Mouse (Mus musculus) urinary bladder, postnatal 36 days (tissue): ENCODE results near the gene Gm28035.

ENCODE experiments used
- DNase-seq, 2 experiments: peaks; one replicate each; pipeline ENCODE4 v3.0.0; 2022; ENCODE audit warnings: low spot score in 2 of 2, mixed read lengths in 1 of 2

The Gm28035 gene

GRCm38 (mm10) chr2:30237881-30238280 lies 2.5 kb upstream of the Gm28035 start:
- peak; percentile 59 to 69 for DNase-seq

DNA sequence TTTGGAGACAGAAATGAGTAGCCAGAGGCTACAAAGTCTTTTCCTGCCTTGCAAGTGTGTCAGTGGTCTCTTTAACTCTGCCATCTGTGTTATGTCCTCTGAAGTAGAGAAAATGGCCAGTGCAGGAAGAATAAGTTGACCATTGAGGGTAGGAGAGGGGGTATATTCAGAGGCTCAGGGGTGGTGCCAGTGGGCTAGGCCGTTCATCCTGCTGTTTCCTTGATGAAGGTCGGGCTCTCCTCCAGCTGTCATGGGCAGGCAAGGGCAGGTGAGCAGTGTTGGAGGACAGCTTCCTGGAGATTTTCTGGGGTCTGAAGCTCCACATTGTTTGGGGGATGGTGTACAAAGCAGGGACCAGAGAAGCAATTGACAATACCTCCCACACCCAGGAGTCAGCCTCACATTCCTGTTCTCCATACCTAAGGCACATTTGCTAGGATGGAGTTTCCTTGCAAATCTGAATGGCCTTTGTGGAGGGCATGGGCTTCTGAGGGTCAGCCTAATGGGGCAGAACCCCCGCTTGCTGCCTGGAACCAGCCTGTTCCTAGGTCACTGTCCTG lies 1.4 kb upstream of the Gm28035 start:
- no peak for DNase-seq

- no peak for DNase-seq
Measured at GRCm38 (mm10) chr2:30239777-30240176, 590 bp upstream of the Gm28035 start.

GRCm38 (mm10) chr2:30242509-30242908 lies 2.1 kb downstream of the Gm28035 start:
- DNase-seq, result peak in 1 of 2 experiments; percentile 74

DNA sequence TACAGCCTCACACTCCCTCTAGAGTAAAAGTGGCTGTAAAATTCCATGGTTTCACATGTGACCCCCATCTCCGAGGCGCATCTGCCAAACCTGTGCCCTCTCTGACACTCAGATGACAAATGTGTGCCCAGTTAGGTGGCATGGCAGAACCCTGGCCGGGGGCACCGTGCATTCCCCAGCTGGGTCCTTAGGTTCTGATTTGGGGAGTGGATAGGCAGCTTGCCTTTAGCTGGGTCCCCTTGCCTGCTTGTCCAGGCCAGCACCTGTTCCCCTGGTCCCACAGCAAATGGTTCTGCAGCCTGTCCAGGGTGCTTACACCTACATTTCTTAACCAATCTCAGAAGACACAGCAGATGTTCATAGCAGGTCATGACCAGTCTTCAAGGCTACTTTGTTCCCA lies 3.0 kb downstream of the Gm28035 start:
- DNase-seq, result no peak

- DNase-seq, result peak; percentile 52 to 60
Measured at GRCm38 (mm10) chr2:30244595-30245178, 4.3 kb downstream of the Gm28035 start.

GRCm38 (mm10) chr2:30247036-30247435 lies 6.7 kb downstream of the Gm28035 start:
- DNase-seq, result no peak

GRCm38 (mm10) chr2:30247681-30248080 lies 7.3 kb downstream of the Gm28035 start:
- DNase-seq, result no peak

DNA sequence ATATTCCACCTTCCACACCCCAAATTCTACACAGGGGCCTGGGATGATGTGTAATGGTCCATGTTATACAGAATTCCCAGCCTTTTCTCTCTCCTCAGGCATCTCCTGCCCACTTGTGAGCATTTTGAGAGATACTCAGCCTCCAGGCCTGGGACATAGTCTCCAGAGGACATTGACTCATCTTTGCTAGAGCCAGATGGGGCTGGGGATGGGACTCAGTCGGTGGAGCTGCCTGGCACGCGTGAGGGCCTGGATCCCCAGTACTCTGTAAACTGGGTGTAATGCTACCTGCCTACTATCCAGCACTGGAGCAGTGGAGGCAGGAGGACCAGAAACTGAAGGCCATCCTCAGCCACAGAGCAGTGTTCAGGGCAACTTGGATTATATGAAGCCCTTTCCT lies 8.8 kb downstream of the Gm28035 start:
- DNase-seq, result no peak

DNA sequence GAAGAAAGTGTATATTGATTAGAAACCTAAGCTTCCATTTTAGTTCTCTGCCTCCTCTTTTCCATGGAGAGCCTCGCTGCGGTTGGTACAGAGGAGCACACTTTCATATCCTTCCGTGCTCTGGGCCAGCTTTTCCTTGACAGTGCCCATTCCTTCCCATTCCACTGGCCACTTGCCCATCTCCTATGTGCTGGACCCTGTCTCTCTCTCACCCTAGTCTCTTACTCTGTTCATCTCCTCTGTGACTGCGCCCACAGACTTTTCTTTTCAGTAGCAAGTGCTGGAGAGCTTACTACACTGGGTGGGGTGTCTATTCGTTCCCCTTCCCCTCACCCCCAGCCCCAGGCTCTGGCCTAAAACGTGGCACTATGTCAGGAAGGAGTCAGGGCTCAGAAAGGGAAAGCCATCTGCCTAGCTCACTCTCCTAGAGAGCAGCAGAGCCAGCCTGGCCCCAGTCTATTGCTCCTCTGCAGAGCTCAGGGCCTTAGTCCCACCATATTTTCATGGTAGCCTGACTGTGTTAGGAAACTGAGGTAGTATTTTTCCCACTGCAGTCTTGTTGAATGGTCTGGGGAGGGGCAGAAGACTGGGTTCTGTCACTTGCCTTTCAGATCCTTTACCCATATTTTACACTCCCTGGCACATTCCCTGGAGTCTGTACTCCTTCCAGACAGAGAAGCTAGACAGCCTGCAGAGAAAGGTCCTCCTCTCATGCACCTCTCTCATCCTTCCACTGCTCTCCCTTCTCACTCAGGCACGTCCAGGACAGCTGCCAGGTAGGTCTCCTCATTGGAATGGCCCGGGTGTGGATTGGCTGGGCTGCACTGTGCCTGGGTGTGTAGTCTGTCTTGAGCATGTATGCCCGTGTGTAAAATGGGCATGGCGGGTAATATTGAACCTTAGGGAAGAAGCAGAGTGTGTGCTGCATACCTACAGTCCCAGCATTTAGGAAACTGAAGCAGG lies 10.1 kb downstream of the Gm28035 start:
- no peak for DNase-seq

GRCm38 (mm10) chr2:30251417-30252104 lies 11.2 kb downstream of the Gm28035 start:
- peak; percentile 69 to 72 for DNase-seq

- DNase-seq, result no peak
Measured at GRCm38 (mm10) chr2:30252521-30252920, 12.2 kb downstream of the Gm28035 start.

- DNase-seq, result no peak
Measured at GRCm38 (mm10) chr2:30253809-30254208, 13.4 kb downstream of the Gm28035 start.

GRCm38 (mm10) chr2:30255631-30256395 lies 15.4 kb downstream of the Gm28035 start:
- DNase-seq, result no peak

GRCm38 (mm10) chr2:30256616-30257350 lies 16.4 kb downstream of the Gm28035 start:
- DNase-seq, result no peak

DNA sequence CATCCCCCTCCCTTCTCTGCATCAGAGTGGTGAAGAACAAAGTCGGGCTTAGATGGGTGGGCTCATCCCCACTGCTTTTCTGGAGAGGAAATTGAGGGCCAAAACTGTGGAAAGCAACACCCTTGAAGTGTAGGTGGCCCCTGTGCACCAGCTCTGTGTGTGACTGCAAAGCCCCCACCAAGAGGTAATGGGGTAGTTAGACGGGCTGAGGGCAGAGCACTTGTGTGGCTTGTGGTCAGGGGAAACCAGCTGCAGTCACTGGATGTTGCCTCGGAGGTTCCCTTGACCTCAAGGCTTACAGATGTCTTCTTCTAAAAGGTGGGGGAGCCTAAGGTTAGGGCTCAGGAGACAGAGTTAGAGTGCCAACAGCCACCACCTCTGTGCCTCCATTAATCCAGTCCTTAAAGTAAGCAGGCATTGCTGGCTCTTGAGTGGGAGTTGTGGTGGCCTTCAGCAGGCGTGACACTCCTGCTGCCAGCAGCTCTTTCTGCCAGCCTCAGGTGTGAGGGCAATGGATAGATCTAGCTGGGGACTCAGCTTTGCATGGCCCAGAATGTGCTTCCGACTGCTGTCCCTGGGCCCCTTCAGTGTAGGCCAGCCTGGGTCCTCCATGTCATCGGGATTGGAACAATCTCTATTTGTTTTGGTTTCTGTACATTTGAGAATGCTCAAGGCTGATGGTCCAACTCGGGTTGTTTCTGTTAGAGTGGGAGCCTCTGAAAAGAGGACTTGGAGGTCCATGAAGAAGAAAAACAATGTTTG lies 17.5 kb downstream of the Gm28035 start:
- DNase-seq, result no peak

DNA sequence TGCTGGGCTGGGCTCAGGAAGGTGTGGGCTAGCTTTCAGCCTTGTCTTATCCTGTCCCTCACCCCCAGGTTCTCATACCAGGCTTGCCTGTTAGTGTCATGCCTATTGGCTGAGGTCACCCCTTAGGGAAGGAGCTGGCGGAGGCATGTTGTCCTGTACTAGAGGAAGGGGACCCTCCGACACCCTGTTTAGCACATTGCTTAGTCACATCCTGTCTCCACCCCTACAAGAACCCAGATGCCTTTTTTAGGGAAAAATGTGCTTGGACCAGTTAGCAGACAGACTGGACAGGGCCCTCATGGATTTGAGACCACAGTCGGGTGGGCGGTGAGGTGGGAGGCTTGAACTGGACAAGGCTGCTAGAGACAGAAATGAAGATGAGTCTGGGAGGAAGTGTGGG lies 18.2 kb downstream of the Gm28035 start:
- peak in 1 of 2 experiments; percentile 56 for DNase-seq

- DNase-seq, result no peak
Measured at GRCm38 (mm10) chr2:30259131-30260064, 19.0 kb downstream of the Gm28035 start.
